Mouse (Mus musculus) central nervous system, embryonic 14 days (tissue): Measurements from ENCODE around the gene Slc7a15. TPM values are rescaled to one million over a fixed set of nuclear protein-coding genes. Genes with fewer than 3 reads are reported as not detected.

Experiments used
- polyA plus RNA-seq: library from polyadenylated mRNA; depleted of rRNA; stranded (reverse); fragments of >200 nt; gene quantifications from 2 replicates; pipeline ENCODE4 v1.2.3, GENCODE M21; 2012; rRNA removed

Gene Slc7a15
- polyA plus RNA-seq, result not detected in 2 replicates

DNA sequence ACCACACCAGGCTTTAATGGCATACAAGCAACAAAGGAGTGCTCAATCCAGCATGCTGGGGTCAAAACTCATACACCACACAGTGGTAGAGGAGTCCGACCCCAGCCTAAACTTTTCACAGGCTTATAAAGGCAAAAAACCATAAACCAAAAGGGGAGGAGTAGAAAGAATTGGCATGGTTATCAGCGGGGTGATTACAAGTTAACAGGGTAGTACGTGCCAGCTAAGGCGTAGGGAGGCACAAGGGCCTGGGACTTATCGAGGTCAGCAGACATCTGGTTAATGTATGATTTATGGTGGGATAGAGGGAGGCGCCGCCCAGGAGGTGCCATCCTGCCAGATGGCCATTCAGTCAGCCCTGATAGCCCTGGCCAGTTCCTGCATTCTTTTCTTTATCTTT is at the start of gene Slc7a15:
Gene Slc7a15 (minus strand): TSS at position 101 of the 400 bp plus-strand sequence.

DNA sequence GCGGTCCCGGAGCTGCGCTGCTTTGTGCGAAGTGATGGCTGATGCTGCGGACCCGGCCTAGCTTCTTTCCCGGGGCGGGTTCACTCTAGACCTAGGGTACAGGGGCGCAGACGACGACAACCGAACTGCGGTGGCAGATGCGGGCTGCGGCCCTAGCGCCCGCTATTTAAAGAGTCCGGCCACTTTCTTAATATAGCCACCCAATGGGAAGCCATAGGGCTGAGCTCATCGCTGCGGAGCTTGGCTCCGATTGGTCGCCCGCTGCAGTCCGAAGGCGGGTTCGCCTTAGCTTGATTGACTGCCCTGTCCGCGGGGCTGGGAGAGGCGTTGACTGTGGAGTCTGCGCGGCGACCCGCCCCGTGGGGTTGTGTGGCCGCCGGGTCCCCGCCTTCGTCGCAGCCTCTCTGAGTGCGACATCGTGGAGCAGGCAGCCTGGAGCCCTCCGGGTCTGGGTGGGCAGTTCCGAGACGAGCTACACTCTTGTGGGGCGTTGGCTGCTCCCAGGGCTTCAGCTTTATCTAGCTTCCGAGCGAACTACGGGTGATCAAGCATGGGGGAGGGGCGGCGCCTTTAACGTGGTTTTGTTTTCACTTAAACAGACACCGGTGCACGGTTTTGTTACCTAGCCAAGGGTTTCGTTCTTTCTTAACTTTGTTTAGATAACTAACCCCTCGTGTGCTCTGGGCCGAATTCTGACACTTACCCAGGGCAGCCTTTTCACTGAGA is 98.8 kb downstream of the Slc7a15 start, which contains the start of gene Rhob:
Gene Rhob (minus strand): TSS at position 139 of the 726 bp plus-strand sequence.

Other genes starting within 250 kb of the Slc7a15 start
- gene Rhob, start 99.1 kb downstream of the Slc7a15 start, polyA plus RNA-seq, result 198 and 211 TPM in 2 replicates
- 74.6 and 83.8 TPM in 2 replicates for gene Pum2, start 75.1 kb upstream of the Slc7a15 start, polyA plus RNA-seq
- 35.0 and 53.2 TPM in 2 replicates for gene Sdc1, start 172.3 kb upstream of the Slc7a15 start, polyA plus RNA-seq